Mouse (Mus musculus) WW6 (cell line): ENCODE results near the gene Elovl2.
"Not testable (repeated sequence)": the region's sequence is repeated elsewhere in the genome, so short reads cannot be mapped to it uniquely, and the experiment has no call there.

Experiments
- DNase-seq: peaks from one replicate; pipeline ENCODE4 v3.0.0-alpha.2; 2013; ENCODE audit warnings: low read depth, low spot score

Gene Elovl2

DNA sequence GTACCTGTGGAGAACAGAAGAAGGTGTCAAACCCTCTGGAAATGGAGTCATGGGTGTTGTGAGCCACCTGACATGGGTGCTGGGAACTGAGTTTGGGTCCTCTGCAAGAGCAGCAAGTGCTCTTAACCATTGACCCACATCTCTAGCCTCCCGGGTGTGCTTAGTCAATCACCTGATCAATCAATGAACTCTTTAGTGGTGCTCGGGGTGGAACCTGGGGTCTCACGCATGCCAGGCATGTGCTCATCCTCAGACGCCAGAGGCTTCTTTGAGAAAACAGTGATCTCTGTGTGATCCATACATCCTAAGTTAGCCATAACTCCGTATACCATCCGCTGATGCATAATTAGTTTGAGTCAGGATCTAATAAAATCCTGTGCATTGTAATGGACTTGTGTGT is 15.0 kb upstream of the Elovl2 start:
- DNase-seq = no peak

GRCm38 (mm10) chr13:41233241-41233640 is 13.0 kb upstream of the Elovl2 start:
- no peak for DNase-seq

DNA sequence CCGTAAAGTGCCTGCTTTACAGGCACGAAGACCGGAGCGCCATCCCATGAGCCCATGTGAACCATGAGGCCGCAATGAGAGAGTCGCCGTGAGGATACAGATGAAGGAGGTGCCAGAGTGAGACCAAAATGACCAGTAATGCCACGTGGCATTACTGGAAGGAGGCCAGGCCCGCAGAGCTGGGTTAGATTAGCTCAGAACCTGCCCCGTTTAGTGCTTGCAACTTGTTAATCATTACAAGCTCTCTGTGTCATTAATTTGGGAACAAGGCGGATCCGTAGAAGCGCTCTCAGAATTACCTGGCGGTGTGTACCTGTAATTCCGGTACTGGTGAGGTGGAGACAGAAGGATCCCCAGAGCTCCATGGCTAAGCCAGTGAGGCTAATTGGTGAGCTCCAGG is 12.0 kb upstream of the Elovl2 start:
- no peak for DNase-seq

DNA sequence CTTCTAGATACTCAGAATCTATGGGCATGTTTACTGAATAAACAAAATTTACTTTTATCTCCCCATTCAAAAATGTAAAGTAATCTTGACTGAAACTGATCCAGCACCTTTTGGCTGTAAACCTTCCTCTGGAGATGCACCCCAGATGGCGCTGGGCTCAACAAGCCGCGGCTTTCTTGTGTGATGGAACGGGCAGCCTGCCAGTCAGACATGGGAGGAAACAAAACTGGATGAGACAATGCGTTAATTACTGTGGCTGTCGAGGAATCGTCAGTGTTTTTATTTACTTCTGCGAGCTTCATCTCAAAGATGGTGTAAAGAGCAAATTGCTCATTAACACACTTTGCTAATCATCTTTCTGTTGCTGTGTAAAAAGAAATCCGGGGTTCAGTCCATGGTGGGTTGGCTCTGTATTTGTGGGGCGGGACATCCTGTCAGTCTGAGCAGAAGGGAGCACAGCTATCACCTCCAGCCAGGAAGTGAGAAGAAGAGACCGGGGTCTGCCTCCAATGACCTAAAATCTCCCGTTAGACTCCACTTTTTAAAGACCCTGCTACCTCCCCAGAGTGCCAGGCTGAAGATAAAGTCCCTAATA is 11.3 kb upstream of the Elovl2 start:
- DNase-seq = no peak

GRCm38 (mm10) chr13:41230256-41230655 is 10.1 kb upstream of the Elovl2 start:
- DNase-seq = no peak

DNA sequence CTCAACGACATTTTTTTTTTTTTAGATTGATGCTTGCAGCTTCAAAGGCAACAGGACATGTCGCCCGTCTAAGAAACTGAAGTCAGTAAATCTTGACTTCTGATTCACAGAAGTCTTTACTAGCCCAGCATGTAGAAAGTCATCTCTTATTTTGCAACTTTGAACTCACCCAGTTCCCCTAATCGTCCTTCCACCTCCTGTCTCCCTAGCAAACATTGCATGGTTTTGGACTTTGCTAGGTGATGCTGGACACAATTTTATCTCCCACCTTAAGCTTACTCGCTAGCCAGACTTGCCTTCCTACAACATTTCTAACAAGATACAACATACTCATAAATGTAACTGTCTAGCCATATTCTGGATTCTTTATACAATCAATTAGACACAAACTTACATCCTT is 7.9 kb upstream of the Elovl2 start:
- no peak for DNase-seq

- no peak for DNase-seq
Observed at GRCm38 (mm10) chr13:41226513-41226912, 6.3 kb upstream of the Elovl2 start.

- DNase-seq = peak; percentile 33
Observed at GRCm38 (mm10) chr13:41219687-41220303, 410 bp downstream of the Elovl2 start.

DNA sequence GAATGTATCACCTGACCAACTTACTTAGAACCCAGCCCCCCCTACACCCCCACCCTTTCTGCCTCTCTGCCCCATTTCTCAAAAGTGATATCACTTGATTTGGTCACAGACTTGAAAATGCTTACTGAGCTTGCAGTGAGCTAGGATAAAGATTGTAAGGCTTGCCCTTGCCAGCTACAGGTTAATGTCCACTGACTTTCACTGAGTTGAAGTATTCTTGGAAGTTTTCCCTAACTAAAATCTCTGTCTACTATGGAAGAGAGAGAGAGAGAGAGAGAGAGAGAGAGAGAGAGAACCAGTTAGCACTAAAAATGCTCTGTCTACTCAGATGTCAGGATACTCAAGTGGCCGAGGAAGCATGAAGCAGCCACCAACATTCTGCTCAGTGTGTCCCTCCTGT is 1.1 kb downstream of the Elovl2 start:
- DNase-seq = no peak

GRCm38 (mm10) chr13:41216236-41216635 is 4.0 kb downstream of the Elovl2 start:
- no peak for DNase-seq

DNA sequence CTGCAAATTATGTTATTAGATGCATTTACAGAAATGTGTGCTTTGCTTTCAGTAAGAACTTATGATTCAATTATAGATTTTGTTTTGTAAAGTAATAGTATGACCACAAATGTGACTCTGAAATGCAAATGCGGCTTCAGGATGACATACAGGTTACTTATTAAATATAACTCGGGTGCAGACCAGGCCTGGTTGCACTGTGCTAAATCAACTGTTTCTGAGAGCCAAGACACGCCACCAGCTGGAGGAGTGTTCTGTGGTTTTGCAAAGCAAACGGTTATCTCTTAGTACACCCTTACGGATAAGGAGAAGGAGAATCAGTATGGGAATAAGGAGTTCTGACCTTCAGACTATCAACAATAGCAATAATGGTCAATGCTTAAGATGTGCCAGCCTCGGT is 4.5 kb downstream of the Elovl2 start:
- DNase-seq = no peak

DNA sequence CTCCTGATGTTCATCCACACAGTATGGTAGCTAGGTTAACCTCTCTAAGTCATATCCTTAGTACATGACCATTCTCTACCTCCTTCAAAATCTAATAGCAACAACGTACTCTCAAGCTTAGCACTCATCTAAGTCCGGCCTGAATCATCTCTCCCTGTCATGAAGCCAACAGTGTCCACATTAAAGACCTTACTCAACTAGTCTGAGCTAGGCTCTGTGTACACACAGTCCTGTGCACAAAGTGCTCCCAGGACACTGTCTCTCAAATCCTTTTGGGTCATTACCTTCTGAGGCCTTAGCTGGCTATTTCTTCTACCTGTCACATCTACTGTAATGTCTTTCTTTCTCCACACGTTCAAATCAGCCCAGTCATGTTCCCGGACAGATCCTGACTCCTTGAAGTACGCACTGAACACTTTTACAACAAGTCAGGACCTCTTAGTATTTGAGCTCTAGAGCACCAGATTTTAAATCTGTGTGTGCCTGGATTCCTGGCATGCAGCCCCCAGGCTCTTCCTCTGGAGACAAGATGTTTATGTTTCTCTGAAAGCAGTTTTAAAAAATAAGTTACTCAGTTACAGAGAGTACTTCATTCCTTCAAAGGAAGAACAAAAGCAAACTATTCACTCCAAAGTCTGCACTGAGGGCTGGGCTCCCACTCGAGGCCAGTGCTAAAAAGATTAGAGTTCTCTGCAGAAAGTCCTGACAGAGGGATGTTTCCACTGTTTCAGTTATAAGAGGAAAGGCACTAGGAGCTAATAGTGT is 7.5 kb downstream of the Elovl2 start:
- no peak for DNase-seq

DNA sequence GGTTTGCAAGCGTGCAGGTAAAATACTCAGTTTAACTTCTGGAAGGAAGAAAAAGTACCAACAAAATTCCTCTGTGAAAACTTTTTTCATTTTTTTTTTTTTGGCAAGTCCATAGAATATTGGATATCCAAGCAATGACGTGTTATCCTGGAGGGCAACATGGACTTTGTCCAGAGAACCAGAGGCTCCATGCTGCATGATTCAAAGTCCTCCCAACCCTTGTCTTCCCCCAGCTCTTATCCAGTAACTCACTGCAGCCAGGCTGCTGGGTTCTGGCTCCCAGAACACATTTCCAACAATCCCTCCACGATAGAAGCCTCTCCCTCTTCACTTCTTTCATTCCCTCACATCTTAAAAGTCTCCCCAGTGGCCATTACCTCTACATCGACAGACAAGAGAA is 8.9 kb downstream of the Elovl2 start:
- DNase-seq = no peak

DNA sequence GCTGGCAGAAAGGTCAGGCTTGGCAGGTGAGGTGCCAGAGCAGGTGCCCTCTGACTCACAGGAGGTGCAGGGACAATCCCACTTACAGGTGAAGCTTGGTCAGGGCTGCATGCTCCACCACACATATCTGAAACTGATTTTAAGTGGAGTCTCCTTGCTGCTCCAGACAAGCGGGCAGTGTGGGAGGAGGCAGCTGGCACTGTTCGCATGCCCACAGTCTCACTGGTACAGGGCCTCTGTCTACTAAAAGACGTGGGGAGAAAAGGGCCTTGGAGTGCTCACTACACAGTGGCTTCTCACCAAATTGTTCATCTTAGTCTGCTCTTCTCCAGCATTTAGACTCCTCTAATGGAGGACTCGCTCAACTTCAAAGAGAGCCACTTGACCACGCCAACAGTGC is 14.0 kb downstream of the Elovl2 start:
- no peak for DNase-seq

GRCm38 (mm10) chr13:41205568-41205967 is 14.6 kb downstream of the Elovl2 start:
- not testable (repeated sequence) for DNase-seq

- no peak for DNase-seq
Observed at GRCm38 (mm10) chr13:41203691-41204090, 16.5 kb downstream of the Elovl2 start.

DNA sequence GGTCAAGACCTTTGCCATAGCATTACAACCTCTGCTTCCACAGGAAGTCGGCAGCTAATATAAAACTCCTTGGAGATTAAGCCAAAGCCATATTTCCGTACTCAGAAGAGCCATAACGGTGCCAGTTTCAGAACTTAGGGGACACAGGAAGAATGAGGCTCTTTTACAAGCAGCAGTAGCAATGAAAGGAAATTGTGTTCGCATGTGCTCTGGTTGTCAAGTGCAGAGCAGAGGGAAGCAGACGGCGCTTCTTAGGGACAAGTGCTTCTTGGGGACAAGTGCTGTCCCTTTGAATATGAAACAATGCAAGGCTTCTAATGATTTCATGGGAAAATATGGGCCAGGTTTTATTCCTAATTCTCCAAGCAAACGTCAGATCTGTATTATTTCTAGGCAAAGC is 16.9 kb downstream of the Elovl2 start:
- DNase-seq = no peak

DNA sequence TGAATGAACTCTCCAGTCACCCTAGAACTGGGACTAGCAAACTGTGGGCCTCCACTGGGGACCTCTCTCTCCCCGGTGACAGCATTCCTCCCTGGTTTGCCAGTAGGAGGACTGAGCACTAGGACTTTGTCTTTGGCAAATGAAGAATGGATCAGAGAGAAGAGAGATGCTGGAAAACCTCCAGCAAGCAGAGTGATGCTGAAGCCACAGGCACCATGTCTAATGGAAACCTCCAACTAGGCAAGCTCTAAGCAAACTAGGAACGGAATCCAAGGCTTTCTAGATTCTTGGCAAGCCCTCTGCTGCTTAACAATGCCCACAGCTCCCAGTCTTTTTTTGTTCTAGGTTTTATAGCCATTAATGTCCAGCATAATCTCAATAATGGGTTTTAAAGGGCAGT is 19.3 kb downstream of the Elovl2 start:
- DNase-seq = no peak

GRCm38 (mm10) chr13:41195640-41196333 is 24.4 kb downstream of the Elovl2 start:
- DNase-seq = no peak

GRCm38 (mm10) chr13:41187886-41188285 is 32.3 kb downstream of the Elovl2 start:
- DNase-seq = no peak

GRCm38 (mm10) chr13:41158426-41158825 is 61.8 kb downstream of the Elovl2 start:
- no peak for DNase-seq

DNA sequence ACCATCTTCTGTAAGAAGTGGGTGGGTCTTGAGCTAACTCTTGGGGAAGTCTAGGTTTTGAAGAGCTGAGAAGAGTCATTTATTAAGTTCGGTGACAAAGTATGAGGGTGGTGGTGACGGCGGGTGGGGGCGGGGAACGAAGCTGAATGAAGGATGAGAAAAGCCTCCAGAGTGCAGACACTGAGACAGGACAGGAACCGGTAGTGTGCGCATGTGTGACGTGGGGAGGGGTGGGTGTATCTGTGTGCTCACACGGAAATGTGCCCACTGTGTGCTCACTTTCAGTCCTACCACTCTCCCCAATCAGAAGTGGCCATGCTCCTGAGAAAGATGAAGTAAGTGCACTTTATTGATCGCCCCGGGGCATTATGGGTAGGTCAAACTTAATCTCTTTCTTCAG is 67.1 kb downstream of the Elovl2 start:
- no peak for DNase-seq
